Mouse (Mus musculus) C2C12 (cell line): Measurements from ENCODE around the gene Foxn3.

Experiments used
- CEBPB ChIP-seq: IDR thresholded peaks from one replicate; pipeline ENCODE4 v1.6.1; 2011; ENCODE audit warnings: low read depth, mild to moderate bottlenecking, control low read depth, moderate library complexity
- CTCF ChIP-seq: IDR thresholded peaks from one replicate; pipeline ENCODE4 v1.5.1; 2011; ENCODE audit not compliant: control insufficient read depth, insufficient read depth, insufficient read length
- MAX ChIP-seq: IDR thresholded peaks from one replicate; pipeline ENCODE4 v1.6.1; 2011; ENCODE audit warnings: mild to moderate bottlenecking, control low read depth
- MYOD1 ChIP-seq: IDR thresholded peaks from one replicate; pipeline ENCODE4 v1.6.1; 2011; ENCODE audit warnings: low read depth; ENCODE audit not compliant: control insufficient read depth, insufficient read length
- USF1 ChIP-seq: IDR thresholded peaks from one replicate; pipeline ENCODE4 v1.6.1; 2011; ENCODE audit warnings: low read depth, mild to moderate bottlenecking, control low read depth, moderate library complexity

GRCm38 (mm10) chr12:99331341-99331947 is 231.9 kb downstream of the Foxn3 start:
- TF ChIP-seq CTCF (no peak), MAX (no peak), USF1 (no peak), CEBPB (no peak), MYOD1 (no peak)
